24 mouse cellular contexts compared by ENCODE assay signal in genomic region chr7:64290431-64290830, GRCm38 (mm10).
"Had no signal": no experiment of that assay in that cellular context is flagged by ENCODE, and none has a peak within 500 bp of the region (broad histone marks: within the 10 kb centered on the region; RNA-seq: fewer than 3 reads in every experiment).

No protein-coding gene starts in this region.

- H3K4me3 ChIP-seq: heart, embryonic 12.5 days; hindbrain, embryonic 10.5 days; hindbrain, embryonic 12.5 days; intestine, embryonic 15.5 days; kidney, embryonic 15.5 days; limb, embryonic 13.5 days; limb, embryonic 15.5 days; liver, embryonic 13.5 days; liver, embryonic 15.5 days had no signal

- DNase-seq: forebrain, postnatal 0 days; gastrocnemius, postnatal 10 days; gastrocnemius, postnatal 25 days; heart, postnatal 14 days; heart, postnatal 4 days; kidney, adult 18-20 months; kidney, adult 8-10 months; kidney, postnatal 14 days; kidney, postnatal 36 days; layer of hippocampus, adult 9-11 months; layer of hippocampus, postnatal 36 days; left cerebral cortex, postnatal 4 days; liver, embryonic 13.5 days; lung, adult 18-20 months had no signal

- H3K4me1 ChIP-seq: intestine, embryonic 15.5 days; limb, embryonic 15.5 days had no signal

- H3K27ac ChIP-seq: hindbrain, embryonic 10.5 days; hindbrain, embryonic 12.5 days; hindbrain, embryonic 14.5 days; intestine, embryonic 15.5 days; kidney, embryonic 15.5 days; kidney, postnatal 0 days; limb, embryonic 13.5 days; limb, embryonic 15.5 days; liver, embryonic 13.5 days; liver, embryonic 15.5 days had no signal

- H3K9ac ChIP-seq: forebrain, postnatal 0 days; heart, embryonic 12.5 days; hindbrain, embryonic 12.5 days; hindbrain, embryonic 14.5 days; intestine, embryonic 15.5 days; kidney, embryonic 15.5 days; limb, embryonic 13.5 days; limb, embryonic 15.5 days; liver, embryonic 13.5 days; liver, embryonic 15.5 days had no signal

- H3K27me3 ChIP-seq: heart, embryonic 12.5 days; hindbrain, embryonic 12.5 days; intestine, embryonic 15.5 days; kidney, embryonic 15.5 days; limb, embryonic 13.5 days; limb, embryonic 15.5 days; liver, embryonic 13.5 days had no signal

- H3K36me3 ChIP-seq: intestine, embryonic 15.5 days; liver, embryonic 13.5 days; liver, embryonic 15.5 days had no signal
